Mouse (Mus musculus): ENCODE results near the gene Megf6. TPM values are rescaled to one million over a fixed set of nuclear protein-coding genes. Genes with fewer than 3 reads are reported as not detected.

Megf6 gene
- polyA plus RNA-seq, 1 experiment, result 0.28 TPM

- Histone ChIP-seq H3K4me1 (ENCODE audit: control insufficient read depth, insufficient read depth, insufficient read length, low read length) (0 out of 2 replicates have a peak, but pooled peaks cover 2% of the 10 kb centered on the region), H3K4me3 (ENCODE audit: insufficient read depth, low read depth, low read length) (no peak overlapping the region), H3K27ac (replicated peaks; ENCODE audit: low read depth, low read length) (no peak overlapping the region)
Observed at GRCm38 (mm10) chr4:154181001-154181400, 10.5 kb downstream of the Megf6 start.

GRCm38 (mm10) chr4:154183566-154183965, 13.0 kb downstream of the Megf6 start:
- peaks cover 4% of the 10 kb centered on the region; the same call in 1 of the 2 replicates for H3K4me1 ChIP-seq (ENCODE audit: control insufficient read depth, insufficient read depth, insufficient read length, low read length)
- no peak overlapping the region for H3K4me3 ChIP-seq (ENCODE audit: insufficient read depth, low read depth, low read length)
- no peak overlapping the region for H3K27ac ChIP-seq (replicated peaks; ENCODE audit: low read depth, low read length)

DNA sequence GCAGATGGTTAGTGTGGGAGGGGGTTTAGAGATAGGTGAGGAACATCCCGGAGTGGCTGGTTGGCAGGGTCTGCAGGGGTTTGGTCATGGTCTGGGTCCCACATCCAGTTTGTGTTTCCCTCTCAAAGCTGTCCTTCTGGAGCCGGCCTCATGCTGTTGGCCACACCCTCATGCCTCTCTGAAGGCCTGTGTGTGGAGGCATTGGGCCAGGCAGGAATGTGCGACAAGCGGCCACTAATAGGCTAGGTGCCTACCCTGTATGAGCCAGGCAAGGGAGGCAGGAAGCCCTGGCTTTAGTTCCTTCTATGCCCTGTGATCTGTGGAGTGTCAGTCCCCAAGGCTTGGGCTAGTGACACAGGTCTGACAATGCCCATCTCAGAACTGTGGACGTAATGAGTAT, 14.5 kb downstream of the Megf6 start:
- H3K27ac ChIP-seq (replicated peaks; ENCODE audit: low read depth, low read length), result peak overlapping the region; percentile 43
- no peak overlapping the region for H3K4me3 ChIP-seq (ENCODE audit: insufficient read depth, low read depth, low read length)
- peaks cover 11% of the 10 kb centered on the region for H3K4me1 ChIP-seq (ENCODE audit: control insufficient read depth, insufficient read depth, insufficient read length, low read length)

DNA sequence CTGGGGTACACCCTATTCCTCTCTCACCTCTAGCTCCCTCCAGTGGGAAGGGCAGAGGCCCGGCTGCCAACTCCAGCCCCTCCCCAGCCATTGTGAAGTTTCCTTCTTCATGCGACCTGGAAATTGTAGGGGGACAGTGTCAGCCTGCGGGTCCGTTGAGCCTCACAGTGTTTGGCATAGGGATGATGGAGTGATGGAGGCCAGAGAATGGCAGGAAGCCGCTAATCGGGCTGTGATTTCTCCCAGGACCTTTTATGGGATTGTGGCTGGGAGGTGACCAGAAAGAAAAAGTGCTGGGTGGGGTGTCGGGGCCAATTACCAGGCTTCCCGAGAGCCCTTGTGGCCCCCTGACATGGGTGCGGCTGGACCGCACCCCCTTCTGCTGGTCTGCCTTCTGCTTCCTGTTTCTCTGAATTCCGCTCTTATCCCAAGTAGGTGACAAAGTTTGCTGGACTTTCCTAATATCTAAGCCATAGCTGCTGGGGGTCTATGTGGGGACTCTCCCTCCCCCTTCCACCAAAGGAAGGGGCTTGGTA, 15.5 kb downstream of the Megf6 start:
- Histone ChIP-seq H3K4me1 (ENCODE audit: control insufficient read depth, insufficient read depth, insufficient read length, low read length) (peaks cover 11% of the 10 kb centered on the region), H3K4me3 (ENCODE audit: insufficient read depth, low read depth, low read length) (no peak overlapping the region), H3K27ac (replicated peaks; ENCODE audit: low read depth, low read length) (no peak overlapping the region)

DNA sequence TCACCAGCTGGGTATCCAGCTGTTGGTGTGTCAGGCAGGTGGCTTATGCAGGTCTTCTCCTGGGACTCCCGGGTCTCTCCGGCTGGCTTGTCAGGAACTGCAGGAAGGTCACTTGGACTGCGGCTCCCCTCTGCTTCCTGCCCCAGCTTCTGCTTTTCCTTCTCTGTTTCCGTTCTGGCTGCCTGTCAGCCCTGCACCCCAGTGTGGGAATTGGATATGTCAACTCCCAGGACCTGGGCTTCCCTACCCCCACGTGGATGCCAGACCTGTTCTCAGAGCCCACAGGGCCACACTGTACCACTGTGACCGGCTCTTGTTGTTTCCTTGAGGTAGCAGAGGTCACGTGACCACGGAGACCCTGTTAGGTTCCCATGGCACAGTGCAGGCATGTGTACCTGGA, 18.4 kb downstream of the Megf6 start:
- Histone ChIP-seq H3K27ac (replicated peaks; ENCODE audit: low read depth, low read length) (peak overlapping the region; percentile 1; the same call in 1 of the 2 replicates), H3K4me3 (ENCODE audit: insufficient read depth, low read depth, low read length) (no peak overlapping the region), H3K4me1 (ENCODE audit: control insufficient read depth, insufficient read depth, insufficient read length, low read length) (peaks cover 11% of the 10 kb centered on the region)

DNA sequence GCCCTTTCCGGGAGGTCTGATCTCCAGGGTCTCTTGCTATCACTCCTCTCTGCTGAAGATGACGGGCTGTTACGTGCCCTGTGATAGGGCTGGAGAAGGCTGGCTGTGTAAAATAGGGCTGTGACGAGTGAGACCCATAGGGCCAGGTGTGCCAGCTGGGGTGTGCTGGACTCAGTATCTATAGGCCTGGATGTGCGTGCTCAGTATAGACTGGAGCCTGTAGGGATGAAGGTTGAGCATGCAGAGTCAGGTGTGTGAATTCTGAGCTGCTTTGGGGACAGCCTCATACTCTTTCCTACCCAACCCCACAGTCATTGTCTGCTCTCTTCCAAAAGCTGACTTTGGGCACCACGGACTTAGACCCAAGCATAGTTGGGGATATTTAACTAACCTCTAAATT, 27.4 kb downstream of the Megf6 start:
- H3K4me1 ChIP-seq (ENCODE audit: control insufficient read depth, insufficient read depth, insufficient read length, low read length), result no peaks in the 10 kb centered on the region
- H3K27ac ChIP-seq (replicated peaks; ENCODE audit: low read depth, low read length), result no peak overlapping the region
- no peak overlapping the region for H3K4me3 ChIP-seq (ENCODE audit: insufficient read depth, low read depth, low read length)

GRCm38 (mm10) chr4:154198377-154198961, 27.9 kb downstream of the Megf6 start:
- Histone ChIP-seq H3K4me1 (ENCODE audit: control insufficient read depth, insufficient read depth, insufficient read length, low read length) (no peaks in the 10 kb centered on the region), H3K27ac (replicated peaks; ENCODE audit: low read depth, low read length) (no peak overlapping the region), H3K4me3 (ENCODE audit: insufficient read depth, low read depth, low read length) (no peak overlapping the region)

DNA sequence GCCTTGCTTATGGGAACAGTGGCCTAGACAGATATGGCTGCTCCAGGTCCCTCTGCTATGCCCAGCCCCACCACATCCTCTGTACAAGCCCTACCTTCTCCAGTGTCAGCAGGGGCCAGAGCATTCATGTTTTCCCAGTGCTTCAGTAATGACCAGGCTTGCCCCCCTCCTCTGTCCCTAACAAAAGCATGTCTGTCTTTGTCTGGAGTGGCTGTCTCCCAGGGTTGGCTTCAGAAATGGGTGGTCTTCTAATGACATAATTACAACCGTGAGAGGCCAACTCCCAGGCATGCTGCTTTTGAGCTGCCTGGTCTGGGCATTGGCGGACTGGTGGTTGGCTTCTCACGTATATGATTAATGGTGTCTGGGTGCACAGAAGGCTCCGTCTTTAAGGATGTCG, 31.0 kb downstream of the Megf6 start:
- Histone ChIP-seq H3K4me1 (ENCODE audit: control insufficient read depth, insufficient read depth, insufficient read length, low read length) (peaks cover 9% of the 10 kb centered on the region), H3K4me3 (ENCODE audit: insufficient read depth, low read depth, low read length) (no peak overlapping the region), H3K27ac (replicated peaks; ENCODE audit: low read depth, low read length) (no peak overlapping the region)

GRCm38 (mm10) chr4:154204532-154204931, 34.0 kb downstream of the Megf6 start:
- H3K4me3 ChIP-seq (ENCODE audit: insufficient read depth, low read depth, low read length), result no peak overlapping the region
- peaks cover 9% of the 10 kb centered on the region for H3K4me1 ChIP-seq (ENCODE audit: control insufficient read depth, insufficient read depth, insufficient read length, low read length)
- H3K27ac ChIP-seq (replicated peaks; ENCODE audit: low read depth, low read length), result no peak overlapping the region

DNA sequence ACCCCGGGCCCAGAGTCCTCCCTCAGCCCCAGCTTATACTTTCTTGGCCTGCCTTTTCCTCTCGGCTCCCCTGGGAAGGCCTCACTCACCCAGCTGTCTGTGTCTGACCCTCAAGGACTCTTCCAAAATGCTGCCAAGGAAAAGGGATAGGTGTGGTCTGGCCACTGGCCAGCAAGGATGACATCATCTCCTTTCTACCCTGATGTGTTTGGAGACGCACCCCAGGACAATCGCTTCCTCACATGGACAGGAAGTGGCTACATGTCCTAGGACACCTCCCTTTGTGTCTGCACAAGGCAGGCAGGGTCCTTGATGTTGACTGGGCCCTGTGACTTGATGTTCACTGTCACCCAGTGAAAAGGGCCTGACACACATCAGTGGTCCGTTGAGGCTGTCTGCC, 34.9 kb downstream of the Megf6 start:
- H3K4me1 ChIP-seq (ENCODE audit: control insufficient read depth, insufficient read depth, insufficient read length, low read length), result peaks cover 9% of the 10 kb centered on the region
- H3K27ac ChIP-seq (replicated peaks; ENCODE audit: low read depth, low read length), result no peak overlapping the region
- no peak overlapping the region for H3K4me3 ChIP-seq (ENCODE audit: insufficient read depth, low read depth, low read length)

- Histone ChIP-seq H3K27ac (replicated peaks; ENCODE audit: low read depth, low read length) (no peak overlapping the region), H3K4me1 (ENCODE audit: control insufficient read depth, insufficient read depth, insufficient read length, low read length) (peaks cover 9% of the 10 kb centered on the region), H3K4me3 (ENCODE audit: insufficient read depth, low read depth, low read length) (no peak overlapping the region)
Observed at GRCm38 (mm10) chr4:154207261-154207660, 36.7 kb downstream of the Megf6 start.

DNA sequence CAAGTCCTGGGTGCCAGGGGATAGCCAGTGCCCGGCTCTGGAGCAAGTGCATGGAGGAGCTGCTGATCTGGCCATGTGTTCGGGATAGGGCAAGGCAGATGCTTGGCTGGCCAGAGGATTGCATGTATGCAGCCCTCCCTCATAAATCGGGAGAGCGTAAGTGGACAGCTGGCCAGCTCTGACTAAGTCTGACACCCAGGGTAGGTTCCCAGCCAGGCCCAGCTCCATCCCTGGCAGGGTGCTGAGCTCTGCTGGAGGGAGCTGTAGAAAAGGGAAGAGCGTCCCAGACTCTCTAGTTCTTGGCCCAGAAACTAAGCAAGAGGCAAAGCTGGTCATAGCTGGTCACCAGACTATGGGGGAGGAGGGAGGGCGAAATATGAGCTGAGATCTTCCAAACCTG, 38.5 kb downstream of the Megf6 start:
- no peak overlapping the region for H3K27ac ChIP-seq (replicated peaks; ENCODE audit: low read depth, low read length)
- no peak overlapping the region for H3K4me3 ChIP-seq (ENCODE audit: insufficient read depth, low read depth, low read length)
- peaks cover 9% of the 10 kb centered on the region for H3K4me1 ChIP-seq (ENCODE audit: control insufficient read depth, insufficient read depth, insufficient read length, low read length)

DNA sequence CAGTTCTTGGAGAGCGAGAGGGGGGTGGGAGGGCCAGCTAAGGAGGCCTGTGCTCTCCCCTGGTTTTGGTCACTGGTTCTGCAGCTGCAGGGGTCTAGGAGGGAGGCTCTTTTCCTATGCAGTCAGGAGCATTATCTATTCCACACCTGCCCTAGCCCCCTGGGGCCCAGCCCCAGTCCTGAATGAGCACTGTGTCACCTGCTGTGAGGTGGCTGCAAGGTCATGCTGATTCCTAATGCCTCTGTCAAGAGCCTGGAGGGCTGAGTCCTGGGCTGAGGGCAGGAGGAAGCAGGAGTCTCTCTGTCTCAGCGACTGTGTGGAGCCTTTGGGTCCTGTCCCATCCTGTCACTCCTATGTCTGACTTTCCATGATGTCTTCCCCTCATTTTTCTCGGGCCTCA, 39.3 kb downstream of the Megf6 start:
- H3K4me3 ChIP-seq (ENCODE audit: insufficient read depth, low read depth, low read length), result no peak overlapping the region
- H3K4me1 ChIP-seq (ENCODE audit: control insufficient read depth, insufficient read depth, insufficient read length, low read length), result peaks cover 4% of the 10 kb centered on the region
- H3K27ac ChIP-seq (replicated peaks; ENCODE audit: low read depth, low read length), result no peak overlapping the region

- Histone ChIP-seq H3K27ac (replicated peaks; ENCODE audit: low read depth, low read length) (no peak overlapping the region), H3K4me1 (ENCODE audit: control insufficient read depth, insufficient read depth, insufficient read length, low read length) (no peaks in the 10 kb centered on the region), H3K4me3 (ENCODE audit: insufficient read depth, low read depth, low read length) (no peak overlapping the region)
Observed at GRCm38 (mm10) chr4:154211459-154211858, 40.9 kb downstream of the Megf6 start.

- H3K27ac ChIP-seq (replicated peaks; ENCODE audit: low read depth, low read length), result no peak overlapping the region
- H3K4me3 ChIP-seq (ENCODE audit: insufficient read depth, low read depth, low read length), result no peak overlapping the region
- no peaks in the 10 kb centered on the region for H3K4me1 ChIP-seq (ENCODE audit: control insufficient read depth, insufficient read depth, insufficient read length, low read length)
Observed at GRCm38 (mm10) chr4:154213586-154213985, 43.1 kb downstream of the Megf6 start.

GRCm38 (mm10) chr4:154214075-154214474, 43.5 kb downstream of the Megf6 start:
- Histone ChIP-seq H3K4me3 (ENCODE audit: insufficient read depth, low read depth, low read length) (no peak overlapping the region), H3K27ac (replicated peaks; ENCODE audit: low read depth, low read length) (no peak overlapping the region), H3K4me1 (ENCODE audit: control insufficient read depth, insufficient read depth, insufficient read length, low read length) (no peaks in the 10 kb centered on the region)
